Mouse (Mus musculus) spleen, postnatal 4 days (tissue): Measurements from ENCODE around the gene Tspan4.

Source experiments
- DNase-seq, 2 experiments: peaks; one replicate each; pipeline ENCODE4 v3.0.0; 2022; ENCODE audit warnings: low spot score in 2 of 2

The Tspan4 gene

GRCm38 (mm10) chr7:141475011-141475804 lies at the start of gene Tspan4, which contains the start of gene Polr2l:
TSS of gene Tspan4 (plus strand) at chr7:141475240.
TSS of gene Polr2l (minus strand) at chr7:141475132.
- DNase-seq: peak; percentile 86 to 96

- peak in 1 of 2 experiments; percentile 11 for DNase-seq
Measured at GRCm38 (mm10) chr7:141426948-141427730, 47.9 kb upstream of the Tspan4 start.

- DNase-seq: no peak
Measured at GRCm38 (mm10) chr7:141428701-141429100, 46.3 kb upstream of the Tspan4 start.

- peak; percentile 18 to 65 for DNase-seq
Measured at GRCm38 (mm10) chr7:141429310-141429709, 45.7 kb upstream of the Tspan4 start, which contains the start of gene Cend1. TSS of gene Cend1 (minus strand) at chr7:141429491.

- no peak for DNase-seq
Measured at GRCm38 (mm10) chr7:141429840-141430584, 45.0 kb upstream of the Tspan4 start.

GRCm38 (mm10) chr7:141430585-141431240 lies 44.3 kb upstream of the Tspan4 start:
- DNase-seq: no peak

GRCm38 (mm10) chr7:141431434-141432185 lies 43.4 kb upstream of the Tspan4 start:
- DNase-seq: peak in 1 of 2 experiments; percentile 67

- DNase-seq: peak in 1 of 2 experiments; percentile 60
Measured at GRCm38 (mm10) chr7:141432186-141432611, 42.8 kb upstream of the Tspan4 start.

- DNase-seq: no peak
Measured at GRCm38 (mm10) chr7:141432741-141433516, 42.1 kb upstream of the Tspan4 start.

GRCm38 (mm10) chr7:141433517-141434400 lies 41.3 kb upstream of the Tspan4 start:
- peak in 1 of 2 experiments; percentile 64 for DNase-seq

GRCm38 (mm10) chr7:141434464-141434863 lies 40.6 kb upstream of the Tspan4 start:
- DNase-seq: peak in 1 of 2 experiments; percentile 62

- peak; percentile 71 to 80 for DNase-seq
Measured at GRCm38 (mm10) chr7:141435129-141435855, 39.7 kb upstream of the Tspan4 start.

GRCm38 (mm10) chr7:141435856-141436522 lies 39.1 kb upstream of the Tspan4 start:
- DNase-seq: peak in 1 of 2 experiments; percentile 62

- DNase-seq: no peak
Measured at GRCm38 (mm10) chr7:141436523-141436892, 38.5 kb upstream of the Tspan4 start.

- peak; percentile 81 to 93 for DNase-seq
Measured at GRCm38 (mm10) chr7:141437178-141438120, 37.6 kb upstream of the Tspan4 start, which contains the start of gene Slc25a22. TSS of gene Slc25a22 (minus strand) at chr7:141437892.
